Mouse (Mus musculus) thymus, postnatal 14 days (tissue): Measurements from ENCODE around the gene Slc41a2.

Experiments used
- DNase-seq: peaks from one replicate; pipeline ENCODE4 v3.0.0; 2021

The Slc41a2 gene

GRCm38 (mm10) chr10:83301054-83301453 is 36.6 kb downstream of the Slc41a2 start:
- DNase-seq, result no peak

- DNase-seq, result no peak
Measured at GRCm38 (mm10) chr10:83297017-83297416, 40.7 kb downstream of the Slc41a2 start.

GRCm38 (mm10) chr10:83294746-83295145 is 42.9 kb downstream of the Slc41a2 start:
- peak; percentile 32 for DNase-seq

GRCm38 (mm10) chr10:83293352-83293751 is 44.3 kb downstream of the Slc41a2 start:
- no peak for DNase-seq

DNA sequence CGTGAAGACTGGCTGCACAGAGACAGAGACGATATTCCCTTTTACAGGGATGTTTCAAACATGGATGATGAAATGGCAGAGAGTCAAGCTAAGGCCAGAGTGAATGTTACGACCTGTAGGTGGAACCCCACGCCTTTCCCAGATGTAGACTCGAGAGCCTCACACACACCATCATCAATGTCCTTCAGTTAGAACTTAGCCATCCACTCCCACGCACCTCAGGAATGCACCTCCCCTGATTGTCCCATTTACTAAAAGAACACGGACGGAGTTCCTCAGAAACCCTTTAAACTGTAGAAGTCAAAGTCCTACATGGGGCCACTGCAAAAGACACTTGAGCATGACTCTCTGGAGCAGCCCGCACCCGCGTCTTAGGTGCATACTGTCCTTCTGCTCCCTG is 46.0 kb downstream of the Slc41a2 start:
- no peak for DNase-seq

GRCm38 (mm10) chr10:83287828-83288227 is 49.9 kb downstream of the Slc41a2 start:
- no peak for DNase-seq

- DNase-seq, result no peak
Measured at GRCm38 (mm10) chr10:83286399-83286798, 51.3 kb downstream of the Slc41a2 start.

- DNase-seq, result no peak
Measured at GRCm38 (mm10) chr10:83285724-83286256, 51.9 kb downstream of the Slc41a2 start.

DNA sequence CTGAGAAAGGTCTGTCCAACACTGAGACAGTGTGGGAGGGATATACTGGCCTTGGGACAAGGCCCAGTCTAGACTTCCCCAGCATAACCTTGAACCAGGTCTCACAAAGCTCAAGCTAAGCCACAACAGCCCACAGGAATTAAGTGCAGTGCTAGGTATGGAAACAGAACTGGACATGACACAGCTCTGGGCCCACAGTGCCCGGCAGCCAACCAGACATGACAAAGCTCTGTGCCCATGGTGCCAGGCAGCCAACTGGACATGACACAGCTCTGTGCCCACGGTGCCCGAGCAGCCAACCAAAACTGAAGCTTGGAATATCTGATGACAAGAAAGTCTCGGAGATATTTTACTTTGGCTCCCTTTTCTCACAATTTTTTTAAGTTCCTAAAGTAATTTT is 52.8 kb downstream of the Slc41a2 start:
- no peak for DNase-seq

DNA sequence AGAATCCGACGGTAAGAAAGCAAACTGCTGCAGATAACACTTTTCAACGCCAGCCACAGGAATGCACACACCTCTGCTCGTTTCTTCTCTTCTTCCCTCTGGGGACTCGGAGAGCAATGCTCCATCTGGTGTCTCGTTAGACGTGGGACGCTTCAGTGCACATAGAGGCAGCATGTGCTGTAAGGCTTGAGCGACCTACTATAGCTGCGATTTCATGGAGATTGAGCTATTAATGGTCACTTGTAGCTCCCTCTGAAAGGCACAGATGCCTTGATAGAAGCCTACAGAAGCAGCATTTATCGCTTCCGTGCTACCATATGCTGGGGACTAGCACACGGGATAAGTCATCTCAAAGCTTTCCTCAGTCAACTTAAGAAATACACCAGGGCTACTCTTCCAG is 71.0 kb downstream of the Slc41a2 start:
- no peak for DNase-seq

DNA sequence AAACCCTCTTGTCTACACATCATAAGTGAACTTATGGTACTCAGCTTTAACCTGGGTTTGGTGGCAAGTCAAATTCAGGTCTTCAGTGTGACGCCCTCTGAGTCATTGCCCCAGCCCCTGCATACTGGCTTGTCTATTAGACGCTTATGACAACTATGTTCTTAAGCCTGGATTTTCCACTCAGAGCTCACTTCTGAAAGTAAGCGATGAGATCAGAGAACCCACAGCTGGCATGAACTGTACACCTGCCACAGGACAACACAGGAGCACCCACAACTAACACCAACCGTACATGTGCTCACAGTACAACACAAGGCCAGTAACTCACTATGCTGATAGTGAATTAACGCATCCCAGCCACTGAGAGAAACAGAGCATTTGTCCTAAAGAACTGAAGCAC is 71.4 kb downstream of the Slc41a2 start:
- DNase-seq, result peak; percentile 23

- no peak for DNase-seq
Measured at GRCm38 (mm10) chr10:83264680-83265079, 73.0 kb downstream of the Slc41a2 start.

- DNase-seq, result no peak
Measured at GRCm38 (mm10) chr10:83264056-83264455, 73.6 kb downstream of the Slc41a2 start.

GRCm38 (mm10) chr10:83261264-83261663 is 76.4 kb downstream of the Slc41a2 start:
- no peak for DNase-seq

GRCm38 (mm10) chr10:83251377-83251776 is 86.3 kb downstream of the Slc41a2 start:
- DNase-seq, result peak; percentile 46

DNA sequence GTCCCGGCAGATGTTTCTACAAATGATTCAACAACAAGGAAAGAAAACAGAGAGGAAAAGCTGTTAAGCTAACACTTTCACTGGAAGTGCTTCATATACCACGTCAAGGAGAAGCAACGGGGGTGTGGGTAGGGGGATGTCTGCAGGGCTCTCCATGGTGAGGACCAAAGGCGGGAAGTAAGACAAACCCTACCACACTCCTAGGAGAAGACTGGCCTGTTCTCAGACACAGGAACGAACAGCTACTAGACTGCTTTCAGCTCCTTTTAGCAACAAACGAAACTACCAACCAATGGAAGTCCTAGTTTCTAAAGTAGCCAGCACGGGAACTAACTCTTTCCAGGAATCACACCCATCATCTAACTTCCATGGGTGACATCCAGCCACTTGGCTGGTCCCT is 89.6 kb downstream of the Slc41a2 start:
- DNase-seq, result no peak

DNA sequence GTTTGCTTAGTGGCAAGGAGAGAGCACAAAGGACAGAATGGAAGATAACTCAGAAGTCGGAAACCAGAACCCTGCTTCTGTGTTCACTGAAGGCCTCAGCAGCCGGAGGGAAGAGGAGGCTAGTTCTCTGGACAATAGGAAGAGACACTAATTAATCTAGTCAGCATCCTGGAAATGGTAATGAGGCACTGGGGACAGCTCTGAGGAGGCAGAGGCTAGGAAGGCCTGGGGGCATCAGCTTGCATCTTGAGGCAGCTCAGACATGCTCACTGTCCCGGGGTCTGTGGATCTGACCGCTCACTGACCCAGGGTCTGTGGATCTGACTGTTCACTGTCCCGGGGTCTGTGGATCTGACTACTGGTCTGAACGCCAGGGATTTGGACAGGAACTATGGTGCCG is 92.0 kb downstream of the Slc41a2 start:
- no peak for DNase-seq

- no peak for DNase-seq
Measured at GRCm38 (mm10) chr10:83244131-83244530, 93.6 kb downstream of the Slc41a2 start.

- DNase-seq, result no peak
Measured at GRCm38 (mm10) chr10:83242106-83242686, 95.5 kb downstream of the Slc41a2 start.

GRCm38 (mm10) chr10:83234391-83234790 is 103.3 kb downstream of the Slc41a2 start:
- DNase-seq, result no peak

- no peak for DNase-seq
Measured at GRCm38 (mm10) chr10:83233967-83234366, 103.7 kb downstream of the Slc41a2 start.

GRCm38 (mm10) chr10:83228626-83229025 is 109.1 kb downstream of the Slc41a2 start:
- no peak for DNase-seq

DNA sequence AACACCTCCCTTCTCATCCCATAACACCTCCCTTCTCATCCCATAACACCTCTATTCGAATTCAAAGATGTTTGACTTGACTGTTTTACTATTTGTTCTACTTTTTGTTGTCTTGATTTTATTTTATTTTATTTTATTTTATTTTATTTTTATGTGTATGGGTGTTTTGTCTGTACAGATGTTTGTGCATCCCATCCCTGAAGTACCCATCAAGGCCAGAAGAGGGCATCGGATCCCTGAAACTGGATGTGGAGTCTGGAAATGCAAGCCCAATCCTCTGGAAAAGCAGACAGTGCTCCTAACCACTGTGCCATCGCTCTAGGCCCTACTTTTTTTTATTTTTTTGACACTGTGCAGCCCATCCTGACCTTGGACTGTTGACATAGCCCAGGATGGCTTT is 112.7 kb downstream of the Slc41a2 start:
- DNase-seq, result peak; percentile 17

- DNase-seq, result no peak
Measured at GRCm38 (mm10) chr10:83220847-83221246, 116.8 kb downstream of the Slc41a2 start.

DNA sequence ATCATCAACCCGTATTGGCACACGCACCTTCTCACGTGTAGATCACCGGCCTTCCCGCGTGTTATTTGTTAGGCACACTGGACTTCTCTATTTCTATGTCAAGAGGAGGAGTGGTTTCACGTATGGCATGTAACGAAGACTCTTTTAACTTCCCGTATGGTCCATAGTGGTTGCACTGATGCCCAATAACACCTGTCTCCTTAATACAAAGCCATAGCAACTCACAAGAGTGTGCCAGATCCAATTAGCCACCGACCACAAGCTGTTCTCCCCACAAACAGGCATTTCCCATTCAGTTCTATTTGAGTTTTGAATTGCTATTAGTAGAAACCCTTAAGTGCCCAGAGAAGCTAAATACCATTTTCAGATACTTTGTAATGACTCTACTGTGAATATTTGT is 117.5 kb downstream of the Slc41a2 start:
- no peak for DNase-seq
